Mouse (Mus musculus) fat pad, adult 2 months (tissue): ENCODE measurements around the gene Arid4a.

ENCODE experiments used
- DNase-seq: peaks from one replicate; pipeline ENCODE4 v3.0.0-alpha.2; 2011; ENCODE audit warnings: low read depth, low spot score; ENCODE audit errors: extremely low read depth

The Arid4a gene

DNA sequence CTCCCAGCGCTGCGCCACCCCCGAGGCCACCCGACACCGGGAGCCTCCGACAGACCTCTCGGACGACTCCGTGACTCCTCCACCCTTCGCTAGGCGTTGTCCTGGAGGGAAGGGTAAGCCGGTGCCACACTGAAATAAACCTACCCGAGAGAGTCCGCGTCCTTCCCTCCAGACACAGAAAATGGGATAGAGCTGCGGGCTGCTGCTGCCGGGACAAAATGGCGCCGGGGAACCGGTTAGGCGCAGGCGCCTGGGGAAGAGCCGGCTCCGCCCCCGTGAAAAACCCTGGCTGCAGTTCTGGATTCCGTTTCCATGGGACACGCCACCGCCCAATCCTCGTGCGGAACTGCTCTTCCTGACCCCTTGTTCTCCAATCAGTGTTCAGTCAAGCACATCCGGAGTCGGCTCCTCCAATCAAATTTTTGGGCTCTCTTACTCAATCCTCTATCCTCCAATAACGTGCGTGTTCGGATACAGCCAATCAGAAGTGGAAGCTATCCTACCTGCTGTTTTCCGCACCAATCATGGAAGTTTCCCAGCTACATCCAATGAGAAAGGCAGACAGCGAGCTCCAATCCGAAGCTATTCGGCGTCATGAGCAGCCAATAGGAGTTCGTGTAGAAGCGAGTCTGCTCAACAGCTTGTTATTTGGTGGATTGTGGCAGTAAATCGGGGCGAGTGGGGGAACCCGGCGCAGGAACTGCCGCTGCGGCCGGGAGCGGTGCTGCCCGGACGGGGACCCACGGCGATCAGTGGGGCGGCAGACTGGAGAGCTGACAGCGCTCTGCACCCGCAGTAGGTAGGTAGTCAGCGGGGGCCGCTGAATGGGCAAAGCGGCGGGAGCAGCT lies at the start of gene Arid4a:
Gene Arid4a (plus strand): TSS at position 628 of the 848 bp plus-strand sequence.
- DNase-seq: peak; percentile 100

GRCm38 (mm10) chr12:70967581-70967980 lies 48.2 kb upstream of the Arid4a start:
- DNase-seq: no peak

GRCm38 (mm10) chr12:70968141-70968790 lies 47.5 kb upstream of the Arid4a start:
- DNase-seq: no peak

- no peak for DNase-seq
Measured at GRCm38 (mm10) chr12:70968791-70969307, 46.9 kb upstream of the Arid4a start.

GRCm38 (mm10) chr12:70969485-70970184 lies 46.2 kb upstream of the Arid4a start:
- DNase-seq: no peak

GRCm38 (mm10) chr12:70973831-70974230 lies 42.0 kb upstream of the Arid4a start:
- DNase-seq: no peak

GRCm38 (mm10) chr12:70974441-70975266 lies 41.1 kb upstream of the Arid4a start, which contains the start of gene Psma3:
TSS of gene Psma3 (plus strand) at chr12:70974621.
- peak; percentile 77 for DNase-seq

GRCm38 (mm10) chr12:70975406-70975805 lies 40.4 kb upstream of the Arid4a start:
- no peak for DNase-seq

DNA sequence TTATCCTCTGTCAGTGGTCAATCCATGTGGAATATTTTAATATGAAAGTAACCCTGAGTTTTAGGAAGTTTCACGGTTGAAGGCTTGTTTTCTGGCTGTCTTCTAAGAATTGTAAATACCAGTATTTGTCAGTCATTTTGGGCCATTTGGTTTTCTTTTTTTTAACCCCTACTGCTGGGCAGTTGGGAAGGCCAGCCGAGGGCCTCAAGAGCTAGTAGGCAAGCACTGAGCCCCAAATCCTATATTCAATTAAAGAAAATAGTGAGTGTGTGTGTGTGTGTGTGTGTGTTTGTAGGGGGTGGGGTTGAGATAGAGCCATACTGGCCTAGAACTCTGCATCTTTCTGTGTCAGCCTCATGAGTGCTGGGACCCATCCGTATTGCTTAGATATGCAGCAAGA lies 39.9 kb upstream of the Arid4a start:
- DNase-seq: no peak

DNA sequence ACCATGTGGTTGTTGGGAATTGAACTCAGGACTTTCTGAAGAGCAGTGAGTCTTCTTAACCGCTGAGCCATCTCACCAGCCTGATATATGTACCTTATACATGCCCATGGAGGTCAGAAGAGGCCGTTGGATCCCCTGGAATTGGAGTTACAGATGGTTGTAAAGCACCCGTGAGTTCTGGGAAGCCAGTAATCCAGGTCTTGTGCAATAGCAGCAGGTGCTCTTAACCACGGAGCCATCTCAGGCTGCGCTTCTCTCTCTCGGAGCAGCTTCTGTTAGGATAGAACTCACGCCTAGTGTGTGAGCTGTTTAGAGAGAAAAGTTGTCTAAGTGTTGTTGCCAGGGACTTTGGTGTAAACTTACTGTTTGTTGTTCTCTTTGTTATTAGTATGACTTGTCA lies 37.4 kb upstream of the Arid4a start:
- DNase-seq: peak; percentile 52

GRCm38 (mm10) chr12:70984855-70985550 lies 30.8 kb upstream of the Arid4a start:
- DNase-seq: no peak

- DNase-seq: no peak
Measured at GRCm38 (mm10) chr12:70997225-70997624, 18.6 kb upstream of the Arid4a start.

DNA sequence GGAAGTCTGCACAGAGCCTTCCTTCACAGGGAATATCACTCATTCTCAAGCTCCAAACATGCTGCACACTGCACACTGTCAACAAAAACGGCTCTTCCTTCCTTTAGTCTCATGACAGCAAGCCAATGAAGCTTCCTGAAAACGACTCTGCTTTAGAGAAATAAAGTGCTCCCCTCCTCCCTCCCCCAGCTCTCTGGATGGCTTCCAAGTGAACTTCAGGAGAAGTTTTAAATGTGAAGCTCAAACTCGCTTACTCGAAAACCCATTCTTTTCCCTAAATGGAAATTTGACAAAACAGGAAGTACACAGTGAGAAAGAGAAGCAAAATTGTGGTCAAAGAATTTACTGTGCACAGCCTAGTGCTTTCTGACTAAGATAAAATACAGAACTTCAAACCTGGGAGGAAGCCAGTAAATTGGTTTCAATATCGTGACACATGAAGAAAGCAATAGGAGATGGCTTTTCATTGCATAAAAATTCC lies 16.3 kb upstream of the Arid4a start:
- no peak for DNase-seq

GRCm38 (mm10) chr12:71000344-71000743 lies 15.4 kb upstream of the Arid4a start:
- DNase-seq: no peak

DNA sequence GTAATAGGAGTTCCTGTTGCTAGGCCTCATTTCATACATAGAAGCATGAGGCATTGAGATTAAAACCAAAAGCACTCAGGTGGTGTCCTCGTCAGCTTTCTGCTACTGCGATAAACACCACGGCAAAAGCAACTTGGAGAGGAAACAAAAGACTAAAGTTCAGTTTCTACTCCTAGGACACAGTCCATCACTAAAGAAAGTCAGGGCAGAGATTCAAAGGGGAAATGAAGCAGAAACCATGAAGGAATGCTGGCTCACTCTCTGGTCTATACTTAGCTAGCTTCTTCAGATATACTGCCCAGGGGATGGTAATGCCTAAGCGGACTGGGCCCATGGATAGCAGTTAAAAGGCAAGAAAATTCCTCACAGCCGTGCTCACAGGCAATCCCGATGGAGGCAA lies 14.3 kb upstream of the Arid4a start:
- no peak for DNase-seq

DNA sequence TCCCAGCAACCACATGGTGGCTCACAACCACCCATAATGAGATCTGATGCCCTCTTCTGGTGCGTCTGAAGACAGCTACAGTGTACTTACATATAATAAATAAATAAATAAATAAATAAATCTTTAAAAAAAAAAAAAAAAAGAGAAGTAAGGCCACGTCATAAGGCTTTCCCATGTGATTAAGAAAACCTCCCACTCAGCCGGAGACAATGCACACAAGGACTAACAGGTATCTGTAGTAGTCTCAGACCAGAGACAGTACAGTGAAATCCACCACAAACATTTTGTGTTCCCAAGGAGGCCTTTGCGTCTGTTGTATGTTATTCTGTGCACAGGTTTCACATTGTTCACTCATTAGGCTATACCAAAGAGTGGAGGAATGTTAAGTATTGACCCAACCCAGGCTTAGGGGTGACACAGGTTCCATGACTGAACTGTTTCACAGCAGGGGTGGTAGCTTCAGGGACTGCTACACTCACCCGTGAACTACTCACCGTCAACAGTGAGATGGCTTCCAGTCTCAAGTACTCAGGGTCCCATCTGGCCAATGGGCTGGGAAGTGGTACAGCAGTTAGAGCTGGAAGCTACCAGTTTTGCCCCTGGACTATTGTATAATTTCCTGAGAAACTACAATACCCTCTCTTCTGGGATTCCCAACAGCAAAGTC lies 11.9 kb upstream of the Arid4a start:
- DNase-seq: no peak

GRCm38 (mm10) chr12:71006141-71006540 lies 9.6 kb upstream of the Arid4a start:
- DNase-seq: no peak

- DNase-seq: no peak
Measured at GRCm38 (mm10) chr12:71006901-71007300, 8.9 kb upstream of the Arid4a start.

DNA sequence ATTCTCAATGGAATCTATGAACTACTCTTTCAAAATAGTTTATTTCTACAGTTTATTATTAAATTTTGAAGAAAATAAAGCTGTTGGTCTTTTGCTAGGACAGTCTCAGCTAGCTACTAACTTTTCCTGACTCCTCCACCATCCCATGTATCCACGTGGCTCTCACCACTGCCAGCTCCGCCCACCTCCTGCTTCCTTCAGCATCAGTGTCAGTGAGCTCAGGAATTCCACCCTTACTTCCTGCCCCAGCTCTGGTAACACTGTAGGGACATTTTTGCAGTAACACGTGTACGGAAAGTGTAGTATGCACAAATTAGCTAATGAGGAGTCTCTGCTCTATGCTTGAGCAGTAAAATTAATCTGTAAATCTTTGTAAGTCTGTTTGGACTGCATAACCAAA lies 6.0 kb upstream of the Arid4a start:
- DNase-seq: no peak
